Mouse (Mus musculus) embryo, embryonic 9.5 days (tissue): ENCODE measurements at regions not wholly inside any gene's neighbourhood (a gene's known extent, or its start where the extent isn't known, plus 50 kb on each side); places are given as distances from the start of the nearest gene placed in this dataset.
"Not testable (repeated sequence)": the region's sequence is repeated elsewhere in the genome, so short reads cannot be mapped to it uniquely, and the experiment has no call there.

ENCODE experiments used
- DNase-seq: peaks from one replicate; pipeline ENCODE4 v3.0.0-alpha.2; 2017; ENCODE audit errors: extremely low spot score

GRCm38 (mm10) chr13:44449216-44449830 is 280.0 kb upstream of the Jarid2 start:
- no peak for DNase-seq

GRCm38 (mm10) chr13:44451224-44451623 is 278.1 kb upstream of the Jarid2 start:
- DNase-seq: no peak

GRCm38 (mm10) chr13:44453131-44453530 is 276.1 kb upstream of the Jarid2 start:
- no peak for DNase-seq

GRCm38 (mm10) chr13:44454136-44454535 is 275.1 kb upstream of the Jarid2 start:
- peak; percentile 37 for DNase-seq

- no peak for DNase-seq
Observed at GRCm38 (mm10) chr13:44455193-44455592, 274.1 kb upstream of the Jarid2 start.

GRCm38 (mm10) chr13:44458744-44459143 is 270.5 kb upstream of the Jarid2 start:
- DNase-seq: no peak

- no peak for DNase-seq
Observed at GRCm38 (mm10) chr13:44459148-44459547, 270.1 kb upstream of the Jarid2 start.

GRCm38 (mm10) chr13:44463675-44464074 is 265.6 kb upstream of the Jarid2 start:
- DNase-seq: no peak

GRCm38 (mm10) chr13:44465567-44465966 is 263.7 kb upstream of the Jarid2 start:
- no peak for DNase-seq

- DNase-seq: no peak
Observed at GRCm38 (mm10) chr13:44468963-44469674, 260.2 kb upstream of the Jarid2 start.

GRCm38 (mm10) chr13:44469675-44470074 is 259.6 kb upstream of the Jarid2 start:
- no peak for DNase-seq

GRCm38 (mm10) chr13:44473200-44473599 is 256.1 kb upstream of the Jarid2 start:
- DNase-seq: no peak

GRCm38 (mm10) chr13:44476901-44477300 is 252.4 kb upstream of the Jarid2 start:
- no peak for DNase-seq

GRCm38 (mm10) chr13:44480128-44480527 is 249.1 kb upstream of the Jarid2 start:
- DNase-seq: no peak

GRCm38 (mm10) chr13:44482661-44483060 is 246.6 kb upstream of the Jarid2 start:
- DNase-seq: no peak

GRCm38 (mm10) chr13:44484582-44485329 is 244.5 kb upstream of the Jarid2 start:
- DNase-seq: no peak

- no peak for DNase-seq
Observed at GRCm38 (mm10) chr13:44490935-44491465, 238.3 kb upstream of the Jarid2 start.

- DNase-seq: no peak
Observed at GRCm38 (mm10) chr13:44493884-44494283, 235.4 kb upstream of the Jarid2 start.

- DNase-seq: no peak
Observed at GRCm38 (mm10) chr13:44495450-44495849, 233.8 kb upstream of the Jarid2 start.

- no peak for DNase-seq
Observed at GRCm38 (mm10) chr13:44496596-44496995, 232.7 kb upstream of the Jarid2 start.

GRCm38 (mm10) chr13:44500896-44501295 is 228.4 kb upstream of the Jarid2 start:
- DNase-seq: not testable (repeated sequence)

GRCm38 (mm10) chr13:44501777-44502321 is 227.4 kb upstream of the Jarid2 start:
- DNase-seq: no peak
